Mouse (Mus musculus) heart, embryonic 14.5 days (tissue): ENCODE measurements at regions not wholly inside any gene's neighbourhood (a gene's known extent, or its start where the extent isn't known, plus 50 kb on each side); places are given as distances from the start of the nearest gene placed in this dataset.

Experiments
- ATAC-seq: fragments of 200-750 bp; cut with Nextera tagmentation; 2 replicates; pipeline ENCODE4 v1.8.0; 2017; ENCODE audit warnings: low read depth, moderate TSS enrichment; ENCODE audit not compliant: insufficient number of reproducible peaks, insufficient read depth, low FRiP score
- H3K27ac ChIP-seq, 2 experiments: fragments of 200-500 bp in 1 of 2; fragments of 300-500 bp in 1 of 2; sonication (generic) in 1 of 2; replicated peaks in 1 of 2; 2 replicates each; pipeline ENCODE4 v1.5.1; 2012 to 2014; ENCODE audit warnings: low read depth in 2 of 2, low read length in 2 of 2, control low read depth in 1 of 2, mild to moderate bottlenecking in 1 of 2, mixed read lengths in 1 of 2; ENCODE audit not compliant: control insufficient read depth in 1 of 2, insufficient read depth in 1 of 2
- H3K27me3 ChIP-seq: fragments of 300-500 bp; sonication (generic); 2 replicates; pipeline ENCODE4 v1.6.1; 2014; ENCODE audit warnings: mild to moderate bottlenecking, low read length, control low read depth; ENCODE audit not compliant: control insufficient read depth, insufficient read depth
- H3K36me3 ChIP-seq: fragments of 300-500 bp; sonication (generic); 2 replicates; pipeline ENCODE4 v1.6.1; 2014; ENCODE audit warnings: mild to moderate bottlenecking, control low read depth, low read length, mixed read lengths; ENCODE audit not compliant: control insufficient read depth, insufficient read depth
- H3K4me1 ChIP-seq, 2 experiments: fragments of 200-500 bp in 1 of 2; fragments of 300-500 bp in 1 of 2; sonication (generic) in 1 of 2; 2 replicates each; pipeline ENCODE4 v1.6.1; 2012 to 2014; ENCODE audit warnings: low read length in 2 of 2, control low read depth in 1 of 2, mixed read lengths in 1 of 2; ENCODE audit not compliant: control insufficient read depth in 2 of 2, insufficient read depth in 2 of 2
- H3K4me2 ChIP-seq: fragments of 300-500 bp; sonication (generic); 2 replicates; pipeline ENCODE4 v1.6.1; 2014; ENCODE audit warnings: mild to moderate bottlenecking, low read length
- H3K4me3 ChIP-seq, 2 experiments: fragments of 200-500 bp in 1 of 2; fragments of 300-500 bp in 1 of 2; sonication (generic) in 1 of 2; 2 replicates each; pipeline ENCODE4 v1.5.1; 2012 to 2014; ENCODE audit warnings: low read length in 2 of 2, mild to moderate bottlenecking in 2 of 2, control low read depth in 1 of 2, low read depth in 1 of 2, moderate library complexity in 1 of 2; ENCODE audit not compliant: control insufficient read depth in 1 of 2, insufficient read depth in 1 of 2
- H3K9ac ChIP-seq: fragments of 300-500 bp; sonication (generic); 2 replicates; pipeline ENCODE4 v1.6.1; 2014; ENCODE audit warnings: mild to moderate bottlenecking, low read length
- H3K9me3 ChIP-seq: fragments of 300-500 bp; sonication (generic); 2 replicates; pipeline ENCODE4 v1.6.1; 2016; ENCODE audit warnings: low read length, control low read depth; ENCODE audit not compliant: control insufficient read depth
- WGBS: fragments of 180-500 bp; shearing (Covaris S2); extraction: QIAGEN DNeasy Blood & Tissue Kit; methylation state at CpG from one replicate; pipeline ENCODE4 v1.1.7; 2014; 5-methylcytosine and 5-hydroxymethylcytosine counted together

GRCm38 (mm10) chr13:97484808-97485545 lies 244.1 kb downstream of the Enc1 start:
- Histone ChIP-seq H3K4me2 (no peak overlapping the region; the same call in 1 of the 2 replicates), H3K9me3 (no peaks in the 10 kb centered on the region), H3K27ac (no peak overlapping the region), H3K36me3 (no peaks in the 10 kb centered on the region), H3K9ac (no peak overlapping the region), H3K4me3 (no peak overlapping the region), H3K27me3 (no peaks in the 10 kb centered on the region), H3K4me1 (peaks cover 9 to 15% of the 10 kb centered on the region in 2 experiments; a peak in 3 of 4 replicates)
- 47% methylated on average over 20 of the region's 20 CpGs for WGBS
- no peak for ATAC-seq

- Histone ChIP-seq H3K4me2 (no peak overlapping the region), H3K27me3 (no peaks in the 10 kb centered on the region), H3K27ac (no peak overlapping the region), H3K9me3 (no peaks in the 10 kb centered on the region), H3K36me3 (no peaks in the 10 kb centered on the region), H3K9ac (no peak overlapping the region), H3K4me1 (peaks cover 9 to 12% of the 10 kb centered on the region in 2 experiments), H3K4me3 (no peak overlapping the region)
- ATAC-seq, result no peak
- 42% methylated on average over 8 of the region's 8 CpGs for WGBS
These were observed 242.8 kb downstream of the Enc1 start for GRCm38 (mm10) chr13:97483681-97484080.

GRCm38 (mm10) chr13:97482439-97482946 lies 241.6 kb downstream of the Enc1 start:
- Histone ChIP-seq H3K36me3 (no peaks in the 10 kb centered on the region), H3K4me1 (peaks cover 9 to 12% of the 10 kb centered on the region in 2 experiments), H3K9me3 (no peaks in the 10 kb centered on the region), H3K27ac (no peak overlapping the region), H3K27me3 (no peaks in the 10 kb centered on the region), H3K9ac (no peak overlapping the region), H3K4me3 (no peak overlapping the region), H3K4me2 (no peak overlapping the region)
- ATAC-seq, result no peak
- WGBS, result 86% methylated on average over 3 of the region's 3 CpGs

- no peak for ATAC-seq
These were observed 240.4 kb downstream of the Enc1 start for GRCm38 (mm10) chr13:97481259-97481658.

GRCm38 (mm10) chr13:97479066-97479586 lies 238.2 kb downstream of the Enc1 start:
- H3K9me3 ChIP-seq, result no peaks in the 10 kb centered on the region
- no peak for ATAC-seq
- no peak overlapping the region for H3K4me3 ChIP-seq
- no peak overlapping the region for H3K9ac ChIP-seq
- H3K4me1 ChIP-seq, result peaks cover 0 to 8% of the 10 kb centered on the region in 2 experiments; a peak in 2 of 4 replicates
- no peak overlapping the region for H3K4me2 ChIP-seq
- WGBS, result 65% methylated on average over 10 of the region's 10 CpGs
- no peaks in the 10 kb centered on the region for H3K27me3 ChIP-seq
- peak overlapping the region in 1 of 2 experiments; percentile 32; a peak in 1 of 4 replicates for H3K27ac ChIP-seq
- H3K36me3 ChIP-seq, result no peaks in the 10 kb centered on the region

More at GRCm38 (mm10) chr13:97481259-97481658, 240.4 kb downstream of the Enc1 start:
- H3K9me3 ChIP-seq, result no peaks in the 10 kb centered on the region
- no peaks in the 10 kb centered on the region for H3K36me3 ChIP-seq
- H3K4me1 ChIP-seq, result peaks cover 9 to 12% of the 10 kb centered on the region in 2 experiments
- no peak overlapping the region for H3K4me2 ChIP-seq
- H3K27me3 ChIP-seq, result no peaks in the 10 kb centered on the region
- H3K27ac ChIP-seq, result no peak overlapping the region
- 93% methylated on average over 2 of the region's 2 CpGs for WGBS
- H3K9ac ChIP-seq, result no peak overlapping the region
- H3K4me3 ChIP-seq, result no peak overlapping the region

- H3K9me3 ChIP-seq, result no peaks in the 10 kb centered on the region
- ATAC-seq, result no peak
- no peak overlapping the region for H3K4me3 ChIP-seq
- H3K4me1 ChIP-seq, result peaks cover 0 to 8% of the 10 kb centered on the region in 2 experiments; a peak in 2 of 4 replicates
- no peak overlapping the region for H3K27ac ChIP-seq
- no peaks in the 10 kb centered on the region for H3K27me3 ChIP-seq
- no peak overlapping the region for H3K9ac ChIP-seq
- WGBS, result 54% methylated on average over 3 of the region's 3 CpGs
- H3K4me2 ChIP-seq, result no peak overlapping the region
- H3K36me3 ChIP-seq, result no peaks in the 10 kb centered on the region
These were observed 233.1 kb downstream of the Enc1 start for GRCm38 (mm10) chr13:97473971-97474365.

GRCm38 (mm10) chr13:97473256-97473970 lies 232.5 kb downstream of the Enc1 start:
- Histone ChIP-seq H3K4me2 (no peak overlapping the region), H3K27me3 (no peaks in the 10 kb centered on the region), H3K4me3 (no peak overlapping the region), H3K9ac (no peak overlapping the region), H3K27ac (no peak overlapping the region), H3K4me1 (peaks cover 0 to 6% of the 10 kb centered on the region in 2 experiments; a peak in 2 of 4 replicates), H3K9me3 (no peaks in the 10 kb centered on the region), H3K36me3 (no peaks in the 10 kb centered on the region)
- 89% methylated on average over 7 of the region's 7 CpGs for WGBS
- no peak for ATAC-seq
